Mouse (Mus musculus): ENCODE results near the gene Zfhx2. TPM values are rescaled to one million over a fixed set of nuclear protein-coding genes. Genes with fewer than 3 reads are reported as not detected.

Zfhx2 gene
- 7.2 and 11.2 TPM in 2 replicates for polyA plus RNA-seq (2012; ENCODE audit: low replicate concordance)

GRCm38 (mm10) chr14:55092011-55092577, at the start of gene Zfhx2:
TSS of gene Zfhx2 (minus strand) at chr14:55092324.

GRCm38 (mm10) chr14:55116425-55117200, 24.5 kb upstream of the Zfhx2 start, which contains the start of gene Jph4:
TSS of gene Jph4 (minus strand) at chr14:55116935.

GRCm38 (mm10) chr14:55105836-55106809, 14.0 kb upstream of the Zfhx2 start, which contains the start of gene Ap1g2:
TSS of gene Ap1g2 (minus strand) at chr14:55106593.

GRCm38 (mm10) chr14:55094704-55095231, 2.6 kb upstream of the Zfhx2 start, which contains the start of gene Thtpa:
TSS of gene Thtpa (plus strand) at chr14:55094784.

GRCm38 (mm10) chr14:55014991-55015766, 76.9 kb downstream of the Zfhx2 start, which contains the start of gene Ngdn:
TSS of gene Ngdn (plus strand) at chr14:55015454.

Other genes starting within 250 kb of the Zfhx2 start
- 0.86 and 0.91 TPM in 2 replicates for gene Homez, start 221.4 kb downstream of the Zfhx2 start, polyA plus RNA-seq (2012; ENCODE audit: low replicate concordance)
- 1.2 TPM in 2 replicates for gene Ppp1r3e, start 214.8 kb downstream of the Zfhx2 start, polyA plus RNA-seq (2012; ENCODE audit: low replicate concordance)
- 48.9 and 77.3 TPM in 2 replicates for gene Bcl2l2, start 208.9 kb downstream of the Zfhx2 start, polyA plus RNA-seq (2012; ENCODE audit: low replicate concordance)
- gene Gm20521, start 208.9 kb downstream of the Zfhx2 start, polyA plus RNA-seq (2012; ENCODE audit: low replicate concordance): 10.1 and 11.1 TPM in 2 replicates
- 165 and 331 TPM in 2 replicates for gene Pabpn1, start 199.8 kb downstream of the Zfhx2 start, polyA plus RNA-seq (2012; ENCODE audit: low replicate concordance)
- gene Slc22a17, start 179.2 kb downstream of the Zfhx2 start, polyA plus RNA-seq (2012; ENCODE audit: low replicate concordance): 1.7 and 2.0 TPM in 2 replicates
- gene Efs, start 166.2 kb downstream of the Zfhx2 start, polyA plus RNA-seq (2012; ENCODE audit: low replicate concordance): 0.27 and 0.41 TPM in 2 replicates
- gene Il25, start 159.6 kb downstream of the Zfhx2 start, polyA plus RNA-seq (2012; ENCODE audit: low replicate concordance): not detected in 2 replicates
- not detected in 2 replicates for gene Cmtm5, start 156.1 kb downstream of the Zfhx2 start, polyA plus RNA-seq (2012; ENCODE audit: low replicate concordance)
- 0.52 TPM in 1 of 2 replicates, not detected in the other for gene Myh6, start 125.4 kb downstream of the Zfhx2 start, polyA plus RNA-seq (2012; ENCODE audit: low replicate concordance)
- not detected in 2 replicates for gene Gm17428, start 115.4 kb downstream of the Zfhx2 start, polyA plus RNA-seq (2012; ENCODE audit: low replicate concordance)
- gene Myh7, start 97.7 kb downstream of the Zfhx2 start, polyA plus RNA-seq (2012; ENCODE audit: low replicate concordance): not detected in 2 replicates
- gene Ngdn, start 76.9 kb downstream of the Zfhx2 start, polyA plus RNA-seq (2012; ENCODE audit: low replicate concordance): 35.4 and 46.8 TPM in 2 replicates
- gene Thtpa, start 2.5 kb upstream of the Zfhx2 start, polyA plus RNA-seq (2012; ENCODE audit: low replicate concordance): 2.2 and 3.4 TPM in 2 replicates
- gene Ap1g2, start 14.3 kb upstream of the Zfhx2 start, polyA plus RNA-seq (2012; ENCODE audit: low replicate concordance): 11.8 and 17.7 TPM in 2 replicates
- gene Jph4, start 24.6 kb upstream of the Zfhx2 start, polyA plus RNA-seq (2012; ENCODE audit: low replicate concordance): not detected in 2 replicates
- gene Dhrs2, start 129.7 kb upstream of the Zfhx2 start, polyA plus RNA-seq (2012; ENCODE audit: low replicate concordance): not detected in 2 replicates

Measured in leukemia stem cell, adult 10-12 weeks (primary cell).